Mouse (Mus musculus) liver, embryonic 14.5 days (tissue): ENCODE results near the gene Pinlyp.

Source experiments
- CTCF ChIP-seq: IDR thresholded peaks from 2 replicates; pipeline ENCODE4 v1.5.1; 2016; ENCODE audit warnings: antibody characterized with exemption, low read depth, control low read depth
- EP300 ChIP-seq: IDR thresholded peaks from 2 replicates; pipeline ENCODE4 v1.6.1; 2016; ENCODE audit warnings: antibody characterized with exemption, low read depth

GRCm38 (mm10) chr7:24563837-24564206 is 17.9 kb upstream of the Pinlyp start:
- TF ChIP-seq CTCF (no peak), EP300 (no peak)
